Mouse (Mus musculus) forebrain, embryonic 11.5 days (tissue): ENCODE measurements around the gene Slc28a1. TPM values are rescaled to one million over a fixed set of nuclear protein-coding genes. Genes with fewer than 3 reads are reported as not detected.
"Not testable (repeated sequence)": the region's sequence is repeated elsewhere in the genome, so short reads cannot be mapped to it uniquely, and the experiment has no call there.

Experiments
- ATAC-seq: fragments of 200-750 bp; cut with Nextera tagmentation; replicated peaks from 2 replicates; pipeline ENCODE4 v1.8.0; 2017; ENCODE audit warnings: moderate TSS enrichment; ENCODE audit not compliant: low FRiP score
- DNase-seq: peaks from one replicate; pipeline ENCODE4 v3.0.0-alpha.2; 2017; ENCODE audit warnings: low spot score
- H3K27ac ChIP-seq: fragments of 300-500 bp; sonication (generic); 2 replicates; pipeline ENCODE4 v1.5.1; 2014; ENCODE audit warnings: low read depth, low read length
- H3K27me3 ChIP-seq: fragments of 300-500 bp; sonication (generic); 2 replicates; pipeline ENCODE4 v1.6.1; 2014; ENCODE audit warnings: mild to moderate bottlenecking, low read length, mixed read lengths; ENCODE audit not compliant: control insufficient read depth, insufficient read depth
- H3K36me3 ChIP-seq: fragments of 300-500 bp; sonication (generic); 2 replicates; pipeline ENCODE4 v1.6.1; 2014; ENCODE audit warnings: mild to moderate bottlenecking, low read length, moderate library complexity, mixed read lengths; ENCODE audit not compliant: control insufficient read depth, insufficient read depth
- H3K4me1 ChIP-seq: fragments of 300-500 bp; sonication (generic); replicated peaks from 2 replicates; pipeline ENCODE4 v1.6.1; 2014; ENCODE audit warnings: low read length, mixed read lengths; ENCODE audit not compliant: control insufficient read depth, insufficient read depth
- H3K4me2 ChIP-seq: fragments of 300-500 bp; sonication (generic); 2 replicates; pipeline ENCODE4 v1.6.1; 2014; ENCODE audit warnings: low read depth, mild to moderate bottlenecking, low read length, moderate library complexity, mixed read lengths; ENCODE audit not compliant: severe bottlenecking
- H3K4me3 ChIP-seq: fragments of 300-500 bp; sonication (generic); 2 replicates; pipeline ENCODE4 v1.5.1; 2014; ENCODE audit warnings: low read depth, low read length
- H3K9ac ChIP-seq: fragments of 300-500 bp; sonication (generic); 2 replicates; pipeline ENCODE4 v1.6.1; 2014; ENCODE audit warnings: low read length
- H3K9me3 ChIP-seq: fragments of 300-500 bp; sonication (generic); 2 replicates; pipeline ENCODE4 v1.6.1; 2016; ENCODE audit warnings: low read length, mixed read lengths; ENCODE audit not compliant: control insufficient read depth
- WGBS: fragments of 180-500 bp; shearing (Covaris S2); extraction: QIAGEN DNeasy Blood & Tissue Kit; methylation state at CpG from one replicate; pipeline ENCODE4 v1.1.7; 2014; 5-methylcytosine and 5-hydroxymethylcytosine counted together
- polyA plus RNA-seq: library from polyadenylated mRNA; unstranded; fragments of >200 nt; fragmentation: Nextera tagmentation; extraction: Ambion mirVana; gene quantifications from 2 replicates; pipeline ENCODE4 v1.2.1, GENCODE M21; 2014

The Slc28a1 gene
- polyA plus RNA-seq, 1 experiment from 2014 or later: not detected

GRCm38 (mm10) chr7:81199757-81200156 lies 85.2 kb downstream of the Slc28a1 start:
- no peak overlapping the region for H3K9ac ChIP-seq
- DNase-seq: no peak
- 68% methylated on average over 4 of the region's 4 CpGs for WGBS
- no peaks in the 10 kb centered on the region for H3K27me3 ChIP-seq
- H3K4me3 ChIP-seq: no peak overlapping the region
- no peaks in the 10 kb centered on the region for H3K9me3 ChIP-seq
- H3K4me1 ChIP-seq: no peaks in the 10 kb centered on the region
- no peaks in the 10 kb centered on the region for H3K36me3 ChIP-seq
- H3K4me2 ChIP-seq: no peak overlapping the region
- no peak for ATAC-seq
- no peak overlapping the region for H3K27ac ChIP-seq

- Histone ChIP-seq H3K27ac (no peak overlapping the region), H3K9me3 (no peaks in the 10 kb centered on the region), H3K4me3 (no peak overlapping the region), H3K27me3 (no peaks in the 10 kb centered on the region), H3K9ac (no peak overlapping the region), H3K4me2 (no peak overlapping the region), H3K36me3 (no peaks in the 10 kb centered on the region), H3K4me1 (no peaks in the 10 kb centered on the region)
- DNase-seq (no peak), ATAC-seq (no peak)
- WGBS: 71% methylated on average over 5 of the region's 5 CpGs
These were observed 87.8 kb downstream of the Slc28a1 start for GRCm38 (mm10) chr7:81202389-81202788.

- H3K36me3 ChIP-seq, H3K9ac ChIP-seq, DNase-seq, H3K4me2 ChIP-seq, ATAC-seq, H3K9me3 ChIP-seq, H3K4me3 ChIP-seq, H3K27me3 ChIP-seq, H3K4me1 ChIP-seq, H3K27ac ChIP-seq: not testable (repeated sequence)
- 89% methylated on average over 10 of the region's 10 CpGs for WGBS
These were observed 89.0 kb downstream of the Slc28a1 start for GRCm38 (mm10) chr7:81203576-81203975.

- Histone ChIP-seq H3K27me3 (peaks cover 23% of the 10 kb centered on the region), H3K27ac (no peak overlapping the region)
- WGBS: 14% methylated on average over 6 of the region's 6 CpGs
These were observed 94.3 kb downstream of the Slc28a1 start for GRCm38 (mm10) chr7:81208944-81209343.

GRCm38 (mm10) chr7:81209979-81210685 lies 95.5 kb downstream of the Slc28a1 start:
- Histone ChIP-seq H3K4me2 (no peak overlapping the region), H3K4me1 (peaks cover 3% of the 10 kb centered on the region; the same call in 1 of the 2 replicates), H3K9ac (no peak overlapping the region), H3K27me3 (peaks cover 34% of the 10 kb centered on the region), H3K27ac (no peak overlapping the region), H3K36me3 (no peaks in the 10 kb centered on the region), H3K4me3 (no peak overlapping the region), H3K9me3 (no peaks in the 10 kb centered on the region)
- peak; percentile 46 for DNase-seq
- no peak for ATAC-seq
- WGBS: 48% methylated on average over 12 of the region's 12 CpGs

More at GRCm38 (mm10) chr7:81208944-81209343, 94.3 kb downstream of the Slc28a1 start:
- Histone ChIP-seq H3K9me3 (no peaks in the 10 kb centered on the region), H3K4me2 (no peak overlapping the region), H3K4me3 (no peak overlapping the region), H3K4me1 (peaks cover 2% of the 10 kb centered on the region; the same call in 1 of the 2 replicates), H3K36me3 (no peaks in the 10 kb centered on the region), H3K9ac (no peak overlapping the region)
- DNase-seq (peak; percentile 79), ATAC-seq (no peak)

- ATAC-seq (no peak), DNase-seq (peak; percentile 53)
- peaks cover 36% of the 10 kb centered on the region for H3K27me3 ChIP-seq
- peak overlapping the region; percentile 63 for H3K4me2 ChIP-seq
- H3K9me3 ChIP-seq: no peaks in the 10 kb centered on the region
- H3K36me3 ChIP-seq: no peaks in the 10 kb centered on the region
- H3K4me1 ChIP-seq: peaks cover 3% of the 10 kb centered on the region; the same call in 1 of the 2 replicates
- H3K4me3 ChIP-seq: peak overlapping the region; percentile 36
- no peak overlapping the region for H3K9ac ChIP-seq
- H3K27ac ChIP-seq: no peak overlapping the region
- 1% methylated on average over 8 of the region's 8 CpGs for WGBS
These were observed 97.2 kb downstream of the Slc28a1 start for GRCm38 (mm10) chr7:81211760-81212159.

GRCm38 (mm10) chr7:81212261-81212681 lies 97.7 kb downstream of the Slc28a1 start:
- peak overlapping the region; percentile 35; the same call in 1 of the 2 replicates for H3K9ac ChIP-seq
- peak overlapping the region; percentile 36 for H3K4me3 ChIP-seq
- DNase-seq: peak; percentile 80
- H3K4me2 ChIP-seq: peak overlapping the region; percentile 63
- H3K27me3 ChIP-seq: peaks cover 36% of the 10 kb centered on the region
- no peak for ATAC-seq
- H3K36me3 ChIP-seq: no peaks in the 10 kb centered on the region
- WGBS: under 1% methylated on average over 22 of the region's 22 CpGs
- no peaks in the 10 kb centered on the region for H3K9me3 ChIP-seq
- 0 out of 2 replicates have a peak overlapping the region, but pooled peaks have one; percentile 21 for H3K27ac ChIP-seq
- H3K4me1 ChIP-seq: peaks cover 3% of the 10 kb centered on the region; the same call in 1 of the 2 replicates

- peaks cover 36% of the 10 kb centered on the region for H3K27me3 ChIP-seq
- peak; percentile 94 for DNase-seq
- H3K4me3 ChIP-seq: peak overlapping the region; percentile 36
- WGBS: under 1% methylated on average over 56 of the region's 57 CpGs
- peak overlapping the region; percentile 21; the same call in 1 of the 2 replicates for H3K27ac ChIP-seq
- H3K9ac ChIP-seq: peak overlapping the region; percentile 35; the same call in 1 of the 2 replicates
- peaks cover 3% of the 10 kb centered on the region; the same call in 1 of the 2 replicates for H3K4me1 ChIP-seq
- peak overlapping the region; percentile 63 for H3K4me2 ChIP-seq
- H3K36me3 ChIP-seq: no peaks in the 10 kb centered on the region
- peak; percentile 85 for ATAC-seq
- H3K9me3 ChIP-seq: no peaks in the 10 kb centered on the region
These were observed 98.2 kb downstream of the Slc28a1 start for GRCm38 (mm10) chr7:81212697-81213346.
